Mouse (Mus musculus) layer of hippocampus, adult 18-20 months (tissue): ENCODE data around the gene Aar2. TPM values are rescaled to one million over a fixed set of nuclear protein-coding genes. Genes with fewer than 3 reads are reported as not detected.

ENCODE experiments used
- DNase-seq, 2 experiments: peaks; one replicate each; pipeline ENCODE4 v3.0.0; 2022; ENCODE audit warnings: low spot score in 2 of 2
- total RNA-seq, 2 experiments: library from RNA; stranded (reverse); gene quantifications; 2 replicates each; pipeline ENCODE4 v1.2.3; 2021

The Aar2 gene
- total RNA-seq, 2 experiments from 2014 or later = 34.4 to 34.7 TPM

GRCm38 (mm10) chr2:156616513-156616912 lies 69.1 kb downstream of the Aar2 start:
- no peak for DNase-seq

GRCm38 (mm10) chr2:156617536-156617935 lies 70.2 kb downstream of the Aar2 start:
- peak; percentile 82 to 86 for DNase-seq

Other genes starting within 250 kb of the Aar2 start
- 1 to 10 TPM; 5.4 to 6.7 TPM for gene Cnbd2, start 235.3 kb upstream of the Aar2 start, total RNA-seq
- gene Scand1, start 234.9 kb upstream of the Aar2 start, total RNA-seq = 10 to 100 TPM; 91.6 to 95.1 TPM
- gene Epb41l1, start 126.7 kb upstream of the Aar2 start, total RNA-seq = 100 to 1,000 TPM; 338 to 343 TPM
- 100 to 1,000 TPM; 199 to 207 TPM for gene Dlgap4, start 66.1 kb downstream of the Aar2 start, total RNA-seq
- 10 to 100 TPM in 1 of 2 experiments, 1 to 10 TPM in 1; 8.7 to 12.2 TPM for gene Myl9, start 227.8 kb downstream of the Aar2 start, total RNA-seq